Mouse (Mus musculus) fat pad, adult 2 months (tissue): ENCODE measurements around the gene Spin4.

Experiments
- DNase-seq: peaks from one replicate; pipeline ENCODE4 v3.0.0-alpha.2; 2011; ENCODE audit warnings: low read depth, low spot score; ENCODE audit errors: extremely low read depth

Gene Spin4

GRCm38 (mm10) chrX:95026361-95026892 is at the start of gene Spin4:
Spin4 (minus strand) TSS chrX:95026682.
- no peak for DNase-seq

- DNase-seq: peak; percentile 56
These were observed 1.4 kb upstream of the Spin4 start for GRCm38 (mm10) chrX:95027907-95028306.

DNA sequence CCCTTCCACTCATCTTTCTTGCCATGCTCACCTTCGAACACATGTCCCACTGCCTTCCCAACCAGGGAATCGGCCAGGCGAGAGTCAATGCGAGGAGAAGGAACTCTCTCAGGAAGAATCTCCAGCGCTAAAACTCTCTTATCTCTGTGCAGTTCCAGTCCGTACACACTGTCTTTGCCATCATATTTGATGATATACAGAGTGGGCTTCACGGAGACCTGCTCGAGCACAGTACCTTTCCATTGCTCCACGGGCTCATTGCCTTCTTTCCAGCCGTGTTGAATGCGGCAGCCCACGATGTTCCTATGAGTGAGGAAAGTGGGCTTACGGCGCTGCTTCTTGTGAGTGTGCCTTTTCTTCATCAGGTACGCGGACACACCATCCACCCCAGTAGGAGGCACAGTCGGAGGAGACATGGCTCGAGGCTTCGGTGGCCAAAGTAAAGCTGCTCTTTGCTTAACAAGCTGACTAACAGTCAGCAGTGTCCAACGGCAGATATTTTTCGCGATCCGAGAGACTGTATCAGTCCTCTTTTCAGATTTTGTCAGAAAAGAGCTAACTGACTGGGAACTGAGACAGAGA is 612 bp downstream of the Spin4 start:
- no peak for DNase-seq

DNA sequence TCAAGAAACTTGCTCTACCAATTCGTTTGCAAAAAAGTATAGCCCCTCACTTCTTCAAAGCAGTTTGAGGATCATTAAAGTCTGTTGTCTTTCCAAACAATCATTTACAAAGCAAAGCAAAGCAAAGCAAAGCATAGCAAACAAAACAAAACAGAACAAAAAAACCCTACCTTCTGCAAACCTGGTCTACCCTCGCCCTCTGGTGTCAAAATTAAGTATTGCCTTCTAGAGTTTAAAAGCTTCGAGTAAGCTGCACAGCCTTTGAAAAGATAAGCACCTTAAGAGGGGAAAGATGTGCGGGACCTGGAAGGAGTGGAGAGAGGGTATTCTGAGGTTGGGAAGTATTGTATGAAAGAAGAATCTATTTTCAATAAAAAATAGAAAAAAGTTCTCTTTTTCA is 14.4 kb downstream of the Spin4 start:
- DNase-seq: no peak

- DNase-seq: no peak
These were observed 27.6 kb downstream of the Spin4 start for GRCm38 (mm10) chrX:94998845-94999244.

- no peak for DNase-seq
These were observed 32.4 kb downstream of the Spin4 start for GRCm38 (mm10) chrX:94994113-94994512.

- DNase-seq: no peak
These were observed 35.6 kb downstream of the Spin4 start for GRCm38 (mm10) chrX:94990903-94991302.

DNA sequence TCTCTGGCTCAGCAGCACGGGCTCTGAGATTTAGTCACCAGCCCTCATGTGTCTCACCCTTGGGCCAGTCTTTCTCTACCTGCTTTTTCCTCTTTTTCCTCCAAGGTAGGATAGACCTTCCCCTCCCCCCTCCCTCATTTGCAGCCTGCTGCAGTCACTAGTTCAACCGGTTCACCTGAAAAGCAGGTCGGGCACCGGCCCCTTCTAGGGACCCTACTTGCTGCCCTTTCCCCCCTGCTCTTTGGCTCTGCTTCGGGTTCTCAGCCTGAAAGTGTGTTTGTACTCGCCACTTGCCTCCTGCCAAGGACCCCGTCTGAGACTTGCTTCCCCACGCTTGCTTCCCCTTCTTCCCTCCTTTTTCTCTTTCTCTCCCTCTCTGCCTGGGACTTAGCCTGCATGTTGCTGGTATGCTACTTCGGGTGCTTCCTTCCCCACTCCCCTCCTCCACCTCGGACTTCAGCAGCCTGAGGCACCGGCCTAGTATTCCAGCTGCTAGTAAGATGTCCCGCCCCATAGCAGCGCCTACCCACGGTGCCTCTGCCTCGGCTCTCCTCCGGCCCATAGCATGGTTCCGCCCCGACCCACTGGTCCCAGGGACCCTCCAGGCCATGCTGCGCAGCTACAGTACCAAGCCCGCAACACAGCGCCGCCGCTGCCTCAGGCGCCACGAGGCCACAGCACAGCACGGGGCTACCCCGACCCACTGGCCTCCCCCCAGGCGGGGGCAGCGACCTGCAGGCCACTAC is 36.2 kb downstream of the Spin4 start:
- no peak for DNase-seq
